Mouse (Mus musculus): ENCODE data around the gene Eps15l1.

DNA sequence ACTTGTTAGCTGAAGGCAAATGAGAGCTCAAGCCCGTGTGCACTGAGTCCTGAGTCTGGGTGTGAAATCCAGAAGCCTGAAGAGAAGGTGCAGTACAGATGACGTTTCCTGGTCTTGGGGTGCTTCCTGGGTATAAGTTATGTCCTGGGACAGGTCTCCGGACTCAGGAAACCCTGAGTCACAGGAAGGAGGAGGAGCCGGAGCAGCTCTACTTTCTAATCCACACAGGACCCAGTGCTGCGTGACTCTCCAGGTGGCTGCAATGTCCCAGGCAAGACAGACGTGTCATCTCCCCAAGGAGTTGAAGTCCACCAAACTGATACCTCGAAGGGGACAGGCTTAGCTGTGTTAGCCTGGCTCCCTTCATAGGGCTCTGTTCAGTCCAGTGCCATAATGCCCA is 57.8 kb downstream of the Eps15l1 start:
- TF ChIP-seq CTCF (IDR thresholded peaks at IDR 0.05; ENCODE audit: borderline replicate concordance, control insufficient read depth, extremely low read depth, insufficient read depth, low read length, poor library complexity), result no peak
- TF ChIP-seq POLR2A (IDR thresholded peaks at IDR 0.05; ENCODE audit: control insufficient read depth, extremely low read depth, insufficient read depth, low read length, poor library complexity), result no peak
